Comparison of ENCODE assay signal across 28 mouse cellular contexts in genomic region chr12:107869526-107870050, GRCm38 (mm10).
"Had no signal": no experiment of that assay in that cellular context is flagged by ENCODE, and none has a peak within 500 bp of the region (broad histone marks: within the 10 kb centered on the region; RNA-seq: fewer than 3 reads in every experiment).

No protein-coding gene starts in this region.

- H3K9me3 ChIP-seq: embryonic facial prominence, embryonic 10.5 days; embryonic facial prominence, embryonic 12.5 days; embryonic facial prominence, embryonic 13.5 days; embryonic facial prominence, embryonic 15.5 days; forebrain, embryonic 10.5 days; forebrain, embryonic 12.5 days; forebrain, embryonic 13.5 days; forebrain, embryonic 15.5 days had no signal

- H3K4me3 ChIP-seq: embryonic facial prominence, embryonic 10.5 days; embryonic facial prominence, embryonic 12.5 days; embryonic facial prominence, embryonic 13.5 days; embryonic facial prominence, embryonic 15.5 days; erythroblast, embryonic 14.5 days; forebrain, embryonic 10.5 days; forebrain, embryonic 12.5 days; forebrain, embryonic 13.5 days; forebrain, embryonic 15.5 days; gastrocnemius, adult 2 months; heart, adult 2 months had no signal

- H3K27me3 ChIP-seq: embryonic facial prominence, embryonic 12.5 days; embryonic facial prominence, embryonic 13.5 days; embryonic facial prominence, embryonic 15.5 days; forebrain, embryonic 12.5 days; forebrain, embryonic 13.5 days; forebrain, embryonic 15.5 days had no signal

- ATAC-seq: forebrain, embryonic 13.5 days; forebrain, embryonic 14.5 days; forebrain, embryonic 15.5 days; forebrain, embryonic 16.5 days had no signal

- H3K4me1 ChIP-seq: embryonic facial prominence, embryonic 10.5 days; embryonic facial prominence, embryonic 12.5 days; embryonic facial prominence, embryonic 13.5 days; forebrain, embryonic 10.5 days; forebrain, embryonic 12.5 days; forebrain, embryonic 13.5 days had no signal

- H3K4me2 ChIP-seq: embryonic facial prominence, embryonic 12.5 days; embryonic facial prominence, embryonic 13.5 days; embryonic facial prominence, embryonic 15.5 days; forebrain, embryonic 12.5 days; forebrain, embryonic 13.5 days; forebrain, embryonic 15.5 days had no signal

- DNase-seq: cerebellum, adult 18-20 months; cerebellum, adult 2 months; cerebellum, adult 8-10 months; cerebellum, adult 9-10 months; cerebellum, adult 9-11 months; cerebellum, postnatal 10 days; cerebellum, postnatal 14 days; cerebellum, postnatal 25 days; cerebellum, postnatal 36 days; embryo, embryonic 11 days; gastrocnemius, adult 2 months; gastrocnemius, postnatal 10 days; gastrocnemius, postnatal 14 days; gastrocnemius, postnatal 25 days; gastrocnemius, postnatal 36 days; heart, adult 18-20 months; heart, adult 2 months had no signal

- H3K27ac ChIP-seq: embryonic facial prominence, embryonic 10.5 days; embryonic facial prominence, embryonic 12.5 days; embryonic facial prominence, embryonic 13.5 days; embryonic facial prominence, embryonic 15.5 days; forebrain, embryonic 10.5 days; forebrain, embryonic 12.5 days; forebrain, embryonic 13.5 days; forebrain, embryonic 15.5 days; gastrocnemius, adult 2 months; heart, adult 2 months had no signal

- H3K9ac ChIP-seq: embryonic facial prominence, embryonic 12.5 days; embryonic facial prominence, embryonic 13.5 days; embryonic facial prominence, embryonic 15.5 days; forebrain, embryonic 12.5 days; forebrain, embryonic 13.5 days; forebrain, embryonic 15.5 days had no signal

- H3K36me3 ChIP-seq: embryonic facial prominence, embryonic 10.5 days; embryonic facial prominence, embryonic 12.5 days; embryonic facial prominence, embryonic 13.5 days; embryonic facial prominence, embryonic 15.5 days; forebrain, embryonic 10.5 days; forebrain, embryonic 12.5 days; forebrain, embryonic 15.5 days had no signal
